Mouse (Mus musculus) monocyte, adult 5-6 weeks (primary cell): Measurements from ENCODE around the gene Usp6nl. TPM values are rescaled to one million over a fixed set of nuclear protein-coding genes. Genes with fewer than 3 reads are reported as not detected.

Experiments
- ATAC-seq: fragments of 153-309, 156-312 bp; replicated peaks from 2 replicates; pipeline ENCODE4 v1.8.0; 2017; ENCODE audit warnings: mild to moderate bottlenecking; ENCODE audit not compliant: low TSS enrichment, insufficient number of reproducible peaks, severe bottlenecking, poor library complexity, low FRiP score
- total RNA-seq: library from RNA; stranded (forward); fragments of 200-1000, 200-491, 200-594 nt; gene quantifications from 3 replicates; pipeline ENCODE4 v1.2.3, GENCODE M21; 2017

Gene Usp6nl
- total RNA-seq, 1 experiment from 2014 or later = 24.3 TPM

- no peak for ATAC-seq
Observed at GRCm38 (mm10) chr2:6398826-6399225, 76.4 kb downstream of the Usp6nl start.

- ATAC-seq = no peak
Observed at GRCm38 (mm10) chr2:6401039-6401438, 78.6 kb downstream of the Usp6nl start.

GRCm38 (mm10) chr2:6403375-6403774 lies 80.9 kb downstream of the Usp6nl start:
- ATAC-seq = no peak

GRCm38 (mm10) chr2:6403991-6404390 lies 81.5 kb downstream of the Usp6nl start:
- ATAC-seq = no peak

GRCm38 (mm10) chr2:6404627-6405026 lies 82.2 kb downstream of the Usp6nl start:
- no peak for ATAC-seq

- ATAC-seq = peak; percentile 89
Observed at GRCm38 (mm10) chr2:6405059-6406033, 82.9 kb downstream of the Usp6nl start.

GRCm38 (mm10) chr2:6407711-6408110 lies 85.2 kb downstream of the Usp6nl start:
- ATAC-seq = no peak

GRCm38 (mm10) chr2:6412645-6413044 lies 90.2 kb downstream of the Usp6nl start:
- no peak for ATAC-seq

- ATAC-seq = no peak
Observed at GRCm38 (mm10) chr2:6413723-6414122, 91.3 kb downstream of the Usp6nl start.

GRCm38 (mm10) chr2:6414400-6414799 lies 91.9 kb downstream of the Usp6nl start:
- no peak for ATAC-seq

GRCm38 (mm10) chr2:6417158-6417557 lies 94.7 kb downstream of the Usp6nl start:
- ATAC-seq = no peak

- ATAC-seq = no peak
Observed at GRCm38 (mm10) chr2:6423661-6424550, 101.4 kb downstream of the Usp6nl start.

- no peak for ATAC-seq
Observed at GRCm38 (mm10) chr2:6424851-6425250, 102.4 kb downstream of the Usp6nl start.

- ATAC-seq = no peak; the same call in 1 of the 2 replicates
Observed at GRCm38 (mm10) chr2:6436085-6436950, 113.9 kb downstream of the Usp6nl start.

- no peak for ATAC-seq
Observed at GRCm38 (mm10) chr2:6441688-6442087, 119.2 kb downstream of the Usp6nl start.

GRCm38 (mm10) chr2:6442302-6442701 lies 119.8 kb downstream of the Usp6nl start:
- peak; percentile 78 for ATAC-seq

GRCm38 (mm10) chr2:6444015-6444414 lies 121.5 kb downstream of the Usp6nl start:
- ATAC-seq = no peak

GRCm38 (mm10) chr2:6444723-6445169 lies 122.3 kb downstream of the Usp6nl start:
- no peak for ATAC-seq
